ENCODE assay signal across 8 mouse cellular contexts in genomic region chr7:15955509-15955908, GRCm38 (mm10). TPM values are rescaled to one million over a fixed set of nuclear protein-coding genes. Genes with fewer than 3 reads are reported as not detected.
DNase-seq lines count a peak whose midpoint lies in the region; ATAC-seq and TF ChIP-seq lines count a peak whose summit lies in the region.

No protein-coding gene starts in this region.

- H3K27ac ChIP-seq in hindbrain, embryonic 11.5 days (ENCODE audit: low read depth, low read length): no peak overlapping the region
- peak overlapping the region; percentile 75 for H3K27ac ChIP-seq in lung, embryonic 14.5 days (ENCODE audit: low read depth)
- H3K27ac ChIP-seq in stomach, postnatal 0 days (replicated peaks): peak overlapping the region; percentile 41

- H3K4me3 ChIP-seq in hindbrain, embryonic 11.5 days (ENCODE audit: low read depth, low read length): peak overlapping the region; percentile 21
- H3K4me3 ChIP-seq in lung, embryonic 14.5 days (ENCODE audit: low read depth, low read length): no peak overlapping the region; the same call in 1 of the 2 replicates
- no peak overlapping the region for H3K4me3 ChIP-seq in stomach, postnatal 0 days (ENCODE audit: low read depth, low read length)

- H3K4me1 ChIP-seq in hindbrain, embryonic 11.5 days (replicated peaks; ENCODE audit: control insufficient read depth, insufficient read depth, low read length): no peaks in the 10 kb centered on the region
- H3K4me1 ChIP-seq in lung, embryonic 14.5 days (ENCODE audit: insufficient read depth): no peaks in the 10 kb centered on the region
- H3K4me1 ChIP-seq in stomach, postnatal 0 days (replicated peaks; ENCODE audit: control insufficient read depth, insufficient read depth): 0 out of 2 replicates have a peak, but pooled peaks cover 2% of the 10 kb centered on the region

- WGBS in hindbrain, embryonic 11.5 days: 28% methylated on average over 7 of the region's 7 CpGs
- WGBS in lung, embryonic 14.5 days: 14% methylated on average over 7 of the region's 7 CpGs
- WGBS in stomach, postnatal 0 days: 37% methylated on average over 6 of the region's 7 CpGs

- H3K9me3 ChIP-seq in hindbrain, embryonic 11.5 days (ENCODE audit: control insufficient read depth, low read length): 0 out of 2 replicates have a peak, but pooled peaks cover 2% of the 10 kb centered on the region
- no peaks in the 10 kb centered on the region for H3K9me3 ChIP-seq in lung, embryonic 14.5 days (ENCODE audit: low read depth, low read length)
- H3K9me3 ChIP-seq in stomach, postnatal 0 days (ENCODE audit: control insufficient read depth, low read length): no peaks in the 10 kb centered on the region

- H3K9ac ChIP-seq in hindbrain, embryonic 11.5 days (ENCODE audit: low read depth, low read length): peak overlapping the region; percentile 31; the same call in 1 of the 2 replicates
- H3K9ac ChIP-seq in lung, embryonic 14.5 days: no peak overlapping the region; the same call in 1 of the 2 replicates
- peak overlapping the region; percentile 13; the same call in 1 of the 2 replicates for H3K9ac ChIP-seq in stomach, postnatal 0 days (ENCODE audit: low read length)

- no peak for ATAC-seq in hindbrain, embryonic 11.5 days (ENCODE audit: low FRiP score)
- ATAC-seq in lung, embryonic 14.5 days (ENCODE audit: insufficient read depth): peak; percentile 56; the same call in 1 of the 2 replicates
- ATAC-seq in stomach, postnatal 0 days (ENCODE audit: low FRiP score, low TSS enrichment): peak; percentile 55; the same call in 1 of the 2 replicates
- no peak for ATAC-seq in frontal cortex, adult (ENCODE audit: low TSS enrichment)

- no peak for TF ChIP-seq CTCF in lung, embryonic 14.5 days (IDR thresholded peaks at IDR 0.05; ENCODE audit: low read depth)
- no peak for TF ChIP-seq CTCF in stomach, postnatal 0 days (IDR thresholded peaks at IDR 0.05; ENCODE audit: low read depth)

- TF ChIP-seq EP300 in stomach, postnatal 0 days (optimal IDR thresholded peaks at IDR 0.05): no peak

- peak overlapping the region; percentile 41 for H3K4me2 ChIP-seq in hindbrain, embryonic 11.5 days (replicated peaks; ENCODE audit: low read depth, low read length)
- H3K4me2 ChIP-seq in lung, embryonic 14.5 days: peak overlapping the region; percentile 51
- H3K4me2 ChIP-seq in stomach, postnatal 0 days (replicated peaks; ENCODE audit: low read depth): peak overlapping the region; percentile 32

- DNase-seq in testis, postnatal 10 days (ENCODE audit: low spot score): peak; percentile 36
- DNase-seq in testis, postnatal 14 days (ENCODE audit: low spot score): no peak
- no peak for DNase-seq in hindbrain, embryonic 11.5 days (ENCODE audit: low spot score)
- DNase-seq in lung, embryonic 14.5 days: peak; percentile 55
- no peak for DNase-seq in stomach, postnatal 0 days (ENCODE audit: low spot score)
- DNase-seq in spleen, adult 12 weeks (ENCODE audit: low spot score): no peak
- DNase-seq in cerebellum, postnatal 25 days: no peak

- no peaks in the 10 kb centered on the region for H3K36me3 ChIP-seq in hindbrain, embryonic 11.5 days (ENCODE audit: control insufficient read depth, insufficient read depth, low read length)
- H3K36me3 ChIP-seq in lung, embryonic 14.5 days (ENCODE audit: insufficient read depth): peaks cover 94% of the 10 kb centered on the region
- peaks cover 14% of the 10 kb centered on the region for H3K36me3 ChIP-seq in stomach, postnatal 0 days (ENCODE audit: control insufficient read depth, insufficient read depth, low read length)

- H3K27me3 ChIP-seq in hindbrain, embryonic 11.5 days (ENCODE audit: control insufficient read depth, insufficient read depth, low read length): no peaks in the 10 kb centered on the region
- no peaks in the 10 kb centered on the region for H3K27me3 ChIP-seq in lung, embryonic 14.5 days (ENCODE audit: insufficient read depth, low read length)
- no peaks in the 10 kb centered on the region for H3K27me3 ChIP-seq in stomach, postnatal 0 days (ENCODE audit: control insufficient read depth, insufficient read depth, low read length)

RNA-seq across cellular contexts. Expression of gene Nop53, which starts 9.6 kb away (rescaled TPM):
- 176 and 180 TPM in 2 replicates for polyA plus RNA-seq in hindbrain, embryonic 11.5 days (2014; fragmentation: Nextera tagmentation; extraction: Ambion mirVana)
- 184 and 187 TPM in 2 replicates for polyA plus RNA-seq in lung, embryonic 14.5 days (2014; fragmentation: Nextera tagmentation; extraction: Ambion mirVana)
- 139 and 147 TPM in 2 replicates for polyA plus RNA-seq in stomach, postnatal 0 days (2015; fragmentation: Nextera tagmentation; extraction: Ambion mirVana)

RNA-seq across cellular contexts. Expression of gene Ehd2, which starts 11.9 kb away (rescaled TPM):
- polyA plus RNA-seq in hindbrain, embryonic 11.5 days (2014; fragmentation: Nextera tagmentation; extraction: Ambion mirVana): 6.4 and 10.9 TPM in 2 replicates
- polyA plus RNA-seq in lung, embryonic 14.5 days (2014; fragmentation: Nextera tagmentation; extraction: Ambion mirVana): 61.2 and 67.5 TPM in 2 replicates
- 30.7 and 37.7 TPM in 2 replicates for polyA plus RNA-seq in stomach, postnatal 0 days (2015; fragmentation: Nextera tagmentation; extraction: Ambion mirVana)

RNA-seq across cellular contexts. Expression of gene Selenow, which starts 33.3 kb away (rescaled TPM):
- polyA plus RNA-seq in hindbrain, embryonic 11.5 days (2014; fragmentation: Nextera tagmentation; extraction: Ambion mirVana): 988 and 1,001 TPM in 2 replicates
- polyA plus RNA-seq in lung, embryonic 14.5 days (2014; fragmentation: Nextera tagmentation; extraction: Ambion mirVana): 909 and 927 TPM in 2 replicates
- 560 and 572 TPM in 2 replicates for polyA plus RNA-seq in stomach, postnatal 0 days (2015; fragmentation: Nextera tagmentation; extraction: Ambion mirVana)

Comparison
In these comparisons a context has a peak if more than half of its experiments do, and no peak if none do; other contexts are left out.
1. DNase-seq: peak in testis, postnatal 10 days (single experiment) and lung, embryonic 14.5 days (single experiment); none in testis, postnatal 14 days (single experiment), hindbrain, embryonic 11.5 days (single experiment), stomach, postnatal 0 days (single experiment), spleen, adult 12 weeks (single experiment) and cerebellum, postnatal 25 days (0 of 2).
2. ATAC-seq: peak in lung, embryonic 14.5 days (single experiment) and stomach, postnatal 0 days (single experiment); none in hindbrain, embryonic 11.5 days (single experiment) and frontal cortex, adult (single experiment).
3. Peak in every context shown above with its lines, with median percentiles within 50 percentile points of each other: H3K4me2 ChIP-seq.